Mouse (Mus musculus) neural tube, embryonic 13.5 days (tissue): ENCODE data around the gene Ndufs7. TPM values are rescaled to one million over a fixed set of nuclear protein-coding genes. Genes with fewer than 3 reads are reported as not detected.
"Not testable (repeated sequence)": the region's sequence is repeated elsewhere in the genome, so short reads cannot be mapped to it uniquely, and the experiment has no call there.

Experiments used
- ATAC-seq: fragments of 200-750 bp; cut with Nextera tagmentation; 2 replicates; pipeline ENCODE4 v1.8.0; 2017; ENCODE audit warnings: low read depth, mild to moderate bottlenecking, moderate TSS enrichment, moderate library complexity
- H3K27ac ChIP-seq: fragments of 300-500 bp; sonication (generic); replicated peaks from 2 replicates; pipeline ENCODE4 v1.5.1; 2015; ENCODE audit warnings: moderate library complexity, mild to moderate bottlenecking, inconsistent platforms
- H3K27me3 ChIP-seq: fragments of 300-500 bp; sonication (generic); 2 replicates; pipeline ENCODE4 v1.6.1; 2015; ENCODE audit warnings: mild to moderate bottlenecking, inconsistent platforms
- H3K36me3 ChIP-seq: fragments of 300-500 bp; sonication (generic); 2 replicates; pipeline ENCODE4 v1.6.1; 2015; ENCODE audit warnings: mild to moderate bottlenecking, inconsistent platforms
- H3K4me1 ChIP-seq: fragments of 300-500 bp; sonication (generic); replicated peaks from 2 replicates; pipeline ENCODE4 v1.6.1; 2015; ENCODE audit warnings: inconsistent platforms
- H3K4me2 ChIP-seq: fragments of 300-500 bp; sonication (generic); 2 replicates; pipeline ENCODE4 v1.6.1; 2015; ENCODE audit warnings: inconsistent platforms, mild to moderate bottlenecking, moderate library complexity
- H3K4me3 ChIP-seq: fragments of 300-500 bp; sonication (generic); 2 replicates; pipeline ENCODE4 v1.5.1; 2015; ENCODE audit warnings: mild to moderate bottlenecking, inconsistent platforms
- H3K9ac ChIP-seq: fragments of 300-500 bp; sonication (generic); 2 replicates; pipeline ENCODE4 v1.6.1; 2015; ENCODE audit warnings: moderate library complexity, mild to moderate bottlenecking, inconsistent platforms
- H3K9me3 ChIP-seq: fragments of 300-500 bp; sonication (generic); 2 replicates; pipeline ENCODE4 v1.6.1; 2016; ENCODE audit warnings: inconsistent platforms
- WGBS: fragments of 180-500 bp; shearing (Covaris S2); methylation state at CpG from one replicate; pipeline ENCODE4 v1.1.7; 2015; 5-methylcytosine and 5-hydroxymethylcytosine counted together
- polyA plus RNA-seq: library from polyadenylated mRNA; unstranded; fragments of >200 nt; fragmentation: Nextera tagmentation; extraction: Ambion mirVana; gene quantifications from 2 replicates; pipeline ENCODE4 v1.2.1, GENCODE M21; 2015

Ndufs7 gene
- polyA plus RNA-seq, 1 experiment from 2014 or later: 275 TPM

- H3K4me1 ChIP-seq: peaks cover 22% of the 10 kb centered on the region
- no peak overlapping the region for H3K4me3 ChIP-seq
- no peak overlapping the region for H3K4me2 ChIP-seq
- H3K27me3 ChIP-seq: no peaks in the 10 kb centered on the region
- peak overlapping the region; percentile 58 for H3K9ac ChIP-seq
- H3K36me3 ChIP-seq: peaks cover 39% of the 10 kb centered on the region
- ATAC-seq: 0 out of 2 replicates have a peak, but pooled peaks have one; percentile 16
- no peaks in the 10 kb centered on the region for H3K9me3 ChIP-seq
- H3K27ac ChIP-seq: peak overlapping the region; percentile 74
- WGBS: 6% methylated on average over 4 of the region's 4 CpGs
These were observed 3.3 kb upstream of the Ndufs7 start for GRCm38 (mm10) chr10:80245600-80245999.

- H3K27ac ChIP-seq: no peak overlapping the region
- H3K4me1 ChIP-seq: peaks cover 30% of the 10 kb centered on the region
- no peaks in the 10 kb centered on the region for H3K27me3 ChIP-seq
- H3K36me3 ChIP-seq: peaks cover 18% of the 10 kb centered on the region
- H3K4me2 ChIP-seq: no peak overlapping the region
- H3K9ac ChIP-seq: no peak overlapping the region
- ATAC-seq: no peak
- 55% methylated on average over 6 of the region's 6 CpGs for WGBS
- H3K4me3 ChIP-seq: no peak overlapping the region
- H3K9me3 ChIP-seq: no peaks in the 10 kb centered on the region
These were observed 1.1 kb upstream of the Ndufs7 start for GRCm38 (mm10) chr10:80247849-80248248.

- Histone ChIP-seq H3K36me3 (peaks cover 18% of the 10 kb centered on the region), H3K4me1 (peaks cover 30% of the 10 kb centered on the region), H3K4me3 (peak overlapping the region; percentile 78), H3K4me2 (peak overlapping the region; percentile 97)
- not testable (repeated sequence) for H3K27me3 ChIP-seq, H3K9ac ChIP-seq, ATAC-seq, H3K9me3 ChIP-seq, H3K27ac ChIP-seq
- 44% methylated on average over 3 of the region's 3 CpGs for WGBS
These were observed 484 bp upstream of the Ndufs7 start for GRCm38 (mm10) chr10:80248437-80248836.

GRCm38 (mm10) chr10:80250059-80250458 is 1.1 kb downstream of the Ndufs7 start:
- no peaks in the 10 kb centered on the region for H3K27me3 ChIP-seq
- peak overlapping the region; percentile 92; the same call in 1 of the 2 replicates for H3K27ac ChIP-seq
- H3K4me3 ChIP-seq: peak overlapping the region; percentile 78
- peaks cover 30% of the 10 kb centered on the region for H3K4me1 ChIP-seq
- no peaks in the 10 kb centered on the region for H3K9me3 ChIP-seq
- no peak for ATAC-seq
- WGBS: 49% methylated on average over 2 of the region's 2 CpGs
- H3K9ac ChIP-seq: peak overlapping the region; percentile 88
- H3K36me3 ChIP-seq: peaks cover 24% of the 10 kb centered on the region
- peak overlapping the region; percentile 97 for H3K4me2 ChIP-seq

- H3K9ac ChIP-seq: 0 out of 2 replicates have a peak overlapping the region, but pooled peaks have one; percentile 88
- H3K27ac ChIP-seq: no peak overlapping the region
- no peaks in the 10 kb centered on the region for H3K9me3 ChIP-seq
- no peaks in the 10 kb centered on the region for H3K27me3 ChIP-seq
- H3K4me3 ChIP-seq: peak overlapping the region; percentile 78
- no peak for ATAC-seq
- peaks cover 29% of the 10 kb centered on the region for H3K36me3 ChIP-seq
- peaks cover 25% of the 10 kb centered on the region for H3K4me1 ChIP-seq
- WGBS: 90% methylated on average over 4 of the region's 4 CpGs
- H3K4me2 ChIP-seq: peak overlapping the region; percentile 97
These were observed 1.7 kb downstream of the Ndufs7 start for GRCm38 (mm10) chr10:80250573-80250972.

- H3K4me1 ChIP-seq: peaks cover 32% of the 10 kb centered on the region
- H3K9ac ChIP-seq: no peak overlapping the region
- H3K27me3 ChIP-seq: no peaks in the 10 kb centered on the region
- H3K4me2 ChIP-seq: no peak overlapping the region
- H3K9me3 ChIP-seq: no peaks in the 10 kb centered on the region
- no peak overlapping the region for H3K27ac ChIP-seq
- ATAC-seq: no peak
- H3K4me3 ChIP-seq: no peak overlapping the region
- H3K36me3 ChIP-seq: peaks cover 43% of the 10 kb centered on the region
These were observed 3.1 kb downstream of the Ndufs7 start for GRCm38 (mm10) chr10:80252011-80252410.

GRCm38 (mm10) chr10:80252493-80253274 is 3.8 kb downstream of the Ndufs7 start:
- H3K4me3 ChIP-seq: no peak overlapping the region

GRCm38 (mm10) chr10:80253551-80253950 is 4.6 kb downstream of the Ndufs7 start:
- WGBS: 92% methylated on average over 6 of the region's 6 CpGs
- no peaks in the 10 kb centered on the region for H3K9me3 ChIP-seq

More at GRCm38 (mm10) chr10:80252493-80253274, 3.8 kb downstream of the Ndufs7 start:
- Histone ChIP-seq H3K9me3 (no peaks in the 10 kb centered on the region), H3K4me1 (peaks cover 31% of the 10 kb centered on the region), H3K9ac (no peak overlapping the region), H3K27me3 (no peaks in the 10 kb centered on the region), H3K27ac (no peak overlapping the region), H3K4me2 (no peak overlapping the region), H3K36me3 (peaks cover 48% of the 10 kb centered on the region)
- 93% methylated on average over 11 of the region's 11 CpGs for WGBS
- no peak for ATAC-seq

GRCm38 (mm10) chr10:80254331-80255297 is 5.7 kb downstream of the Ndufs7 start:
- Histone ChIP-seq H3K27ac (no peak overlapping the region), H3K27me3 (no peaks in the 10 kb centered on the region), H3K4me2 (no peak overlapping the region), H3K9me3 (no peaks in the 10 kb centered on the region), H3K9ac (no peak overlapping the region), H3K4me3 (no peak overlapping the region), H3K4me1 (peaks cover 38% of the 10 kb centered on the region), H3K36me3 (peaks cover 65% of the 10 kb centered on the region)
- no peak for ATAC-seq
- WGBS: 96% methylated on average over 26 of the region's 26 CpGs

More at GRCm38 (mm10) chr10:80253551-80253950, 4.6 kb downstream of the Ndufs7 start:
- H3K27ac ChIP-seq: no peak overlapping the region
- no peak overlapping the region for H3K4me2 ChIP-seq
- peaks cover 56% of the 10 kb centered on the region for H3K36me3 ChIP-seq
- no peak overlapping the region for H3K4me3 ChIP-seq
- no peak overlapping the region for H3K9ac ChIP-seq
- H3K27me3 ChIP-seq: no peaks in the 10 kb centered on the region
- ATAC-seq: no peak
- peaks cover 28% of the 10 kb centered on the region for H3K4me1 ChIP-seq

GRCm38 (mm10) chr10:80255881-80256535 is 7.1 kb downstream of the Ndufs7 start:
- Histone ChIP-seq H3K9ac (peak overlapping the region; percentile 3; the same call in 1 of the 2 replicates), H3K4me2 (no peak overlapping the region), H3K27me3 (no peaks in the 10 kb centered on the region), H3K36me3 (peaks cover 65% of the 10 kb centered on the region), H3K27ac (no peak overlapping the region), H3K4me3 (no peak overlapping the region), H3K9me3 (no peaks in the 10 kb centered on the region), H3K4me1 (peaks cover 36% of the 10 kb centered on the region)
- ATAC-seq: no peak
- 92% methylated on average over 5 of the region's 5 CpGs for WGBS

- no peaks in the 10 kb centered on the region for H3K27me3 ChIP-seq
- no peak overlapping the region for H3K4me2 ChIP-seq
- H3K4me3 ChIP-seq: no peak overlapping the region
- no peak overlapping the region for H3K9ac ChIP-seq
- ATAC-seq: no peak
- WGBS: 89% methylated on average over 2 of the region's 2 CpGs
- peaks cover 46% of the 10 kb centered on the region for H3K4me1 ChIP-seq
- no peak overlapping the region for H3K27ac ChIP-seq
- no peaks in the 10 kb centered on the region for H3K9me3 ChIP-seq
- peaks cover 62% of the 10 kb centered on the region for H3K36me3 ChIP-seq
These were observed 9.0 kb downstream of the Ndufs7 start for GRCm38 (mm10) chr10:80257936-80258335.
